Comparison of ENCODE assay signal across 14 mouse cellular contexts in the genomic region with DNA sequence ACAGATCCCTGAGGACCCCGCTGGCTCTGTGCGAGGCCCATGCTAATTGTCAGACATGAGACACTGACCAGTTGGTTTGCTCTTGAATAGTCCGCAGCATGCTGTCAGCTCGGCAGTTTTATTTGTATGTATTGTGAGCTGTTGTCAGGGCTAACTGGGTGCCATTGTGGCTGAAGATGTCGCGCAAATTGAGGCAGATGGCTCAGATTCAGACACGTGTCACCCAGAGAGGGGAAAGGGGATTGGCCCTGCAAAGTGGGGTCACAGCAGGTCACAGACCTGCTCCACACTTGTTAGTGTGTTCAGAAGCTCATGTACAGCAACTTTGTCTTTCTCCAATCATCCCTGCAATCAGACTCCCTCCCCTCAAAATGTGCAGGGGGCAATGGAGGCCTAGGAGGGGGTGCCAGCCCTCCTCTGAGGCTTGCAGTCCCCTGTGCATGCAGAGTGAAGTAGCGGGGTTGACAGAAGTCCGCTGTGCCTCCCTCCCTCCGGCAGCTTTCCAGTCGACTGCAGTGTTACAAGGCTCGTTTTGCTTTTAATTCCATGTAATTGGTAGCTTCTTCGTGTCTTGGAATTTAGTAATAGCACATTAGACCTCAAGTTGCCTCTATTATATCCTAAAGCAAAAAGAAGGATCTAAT.
DNase-seq lines count a peak whose midpoint lies in the region; ATAC-seq and TF ChIP-seq lines count a peak whose summit lies in the region.
"Had no signal": no experiment of that assay in that cellular context is flagged by ENCODE, and none has a peak within 500 bp of the region (broad histone marks: within the 10 kb centered on the region; RNA-seq: fewer than 3 reads in every experiment).

No protein-coding gene starts in this region.

- ATAC-seq in hindbrain, embryonic 11.5 days (ENCODE audit: low FRiP score) = peak; percentile 77
- ATAC-seq in hindbrain, embryonic 13.5 days (ENCODE audit: low FRiP score) = no peak
- ATAC-seq in hindbrain, embryonic 12.5 days (ENCODE audit: low FRiP score) = peak; percentile 72
- peak; percentile 28; the same call in 1 of the 2 replicates for ATAC-seq in neural tube, embryonic 14.5 days (ENCODE audit: low read depth)
- no peak for ATAC-seq in activated CD4-positive, CD25-positive, alpha-beta regulatory T cell, adult 4 months

- peaks cover 71% of the 10 kb centered on the region for H3K27me3 ChIP-seq in hindbrain, embryonic 11.5 days (ENCODE audit: control insufficient read depth, insufficient read depth, low read length)
- H3K27me3 ChIP-seq in hindbrain, embryonic 13.5 days = peaks cover 83% of the 10 kb centered on the region
- H3K27me3 ChIP-seq in embryonic facial prominence, embryonic 10.5 days (replicated peaks; ENCODE audit: low read depth, poor library complexity, severe bottlenecking) = peaks cover 74% of the 10 kb centered on the region
- peaks cover 75% of the 10 kb centered on the region for H3K27me3 ChIP-seq in hindbrain, embryonic 12.5 days
- H3K27me3 ChIP-seq in neural tube, embryonic 14.5 days (ENCODE audit: control insufficient read depth, insufficient read depth, low read length) = peaks cover 20% of the 10 kb centered on the region
- H3K27me3 ChIP-seq: heart, embryonic 13.5 days; stomach, embryonic 15.5 days had no signal

- 0 out of 2 replicates have a peak, but pooled peaks cover 2% of the 10 kb centered on the region for H3K4me1 ChIP-seq in hindbrain, embryonic 11.5 days (replicated peaks; ENCODE audit: control insufficient read depth, insufficient read depth, low read length)
- H3K4me1 ChIP-seq in hindbrain, embryonic 13.5 days (replicated peaks) = peaks cover 24% of the 10 kb centered on the region
- peaks cover 35% of the 10 kb centered on the region for H3K4me1 ChIP-seq in embryonic facial prominence, embryonic 10.5 days
- H3K4me1 ChIP-seq in hindbrain, embryonic 12.5 days = peaks cover 15% of the 10 kb centered on the region
- H3K4me1 ChIP-seq in neural tube, embryonic 14.5 days (ENCODE audit: control insufficient read depth, insufficient read depth, low read length) = peaks cover 6% of the 10 kb centered on the region
- H3K4me1 ChIP-seq in lung, adult 2 months (ENCODE audit: control insufficient read depth, insufficient read depth, low read length) = 0 out of 2 replicates have a peak, but pooled peaks cover 2% of the 10 kb centered on the region
- H3K4me1 ChIP-seq: stomach, embryonic 15.5 days had no signal

- H3K4me3 ChIP-seq in hindbrain, embryonic 11.5 days (ENCODE audit: low read depth, low read length) = no peak overlapping the region
- H3K4me3 ChIP-seq in hindbrain, embryonic 13.5 days = no peak overlapping the region
- H3K4me3 ChIP-seq in embryonic facial prominence, embryonic 10.5 days = no peak overlapping the region
- no peak overlapping the region for H3K4me3 ChIP-seq in hindbrain, embryonic 12.5 days
- no peak overlapping the region for H3K4me3 ChIP-seq in neural tube, embryonic 14.5 days (ENCODE audit: low read depth, low read length)
- no peak overlapping the region for H3K4me3 ChIP-seq in lung, adult 2 months (replicated peaks; ENCODE audit: extremely low read depth, low read depth, low read length)
- H3K4me3 ChIP-seq in layer of hippocampus, adult 2 months = no peak overlapping the region
- H3K4me3 ChIP-seq: heart, embryonic 13.5 days; stomach, embryonic 15.5 days had no signal

- 0 out of 2 replicates have a peak overlapping the region, but pooled peaks have one; percentile 4 for H3K27ac ChIP-seq in hindbrain, embryonic 11.5 days (ENCODE audit: low read depth, low read length)
- H3K27ac ChIP-seq in hindbrain, embryonic 13.5 days = no peak overlapping the region
- no peak overlapping the region for H3K27ac ChIP-seq in embryonic facial prominence, embryonic 10.5 days (replicated peaks)
- peak overlapping the region; percentile 57; the same call in 1 of the 2 replicates for H3K27ac ChIP-seq in hindbrain, embryonic 12.5 days
- no peak overlapping the region for H3K27ac ChIP-seq in neural tube, embryonic 14.5 days (ENCODE audit: low read depth, low read length)
- H3K27ac ChIP-seq in layer of hippocampus, adult 2 months = no peak overlapping the region
- H3K27ac ChIP-seq: heart, embryonic 13.5 days; kidney, postnatal 0 days; stomach, embryonic 15.5 days had no signal

- H3K9me3 ChIP-seq in hindbrain, embryonic 11.5 days (ENCODE audit: control insufficient read depth, low read length) = no peaks in the 10 kb centered on the region
- H3K9me3 ChIP-seq in hindbrain, embryonic 13.5 days = no peaks in the 10 kb centered on the region
- H3K9me3 ChIP-seq in embryonic facial prominence, embryonic 10.5 days = no peaks in the 10 kb centered on the region
- H3K9me3 ChIP-seq in hindbrain, embryonic 12.5 days (replicated peaks) = no peaks in the 10 kb centered on the region
- no peaks in the 10 kb centered on the region for H3K9me3 ChIP-seq in neural tube, embryonic 14.5 days (ENCODE audit: control insufficient read depth, low read length)
- H3K9me3 ChIP-seq: heart, embryonic 13.5 days; stomach, embryonic 15.5 days had no signal

- no peak for TF ChIP-seq CTCF in lung, adult 2 months (IDR thresholded peaks at IDR 0.05; ENCODE audit: insufficient read depth, low read length)
- no peak for TF ChIP-seq CTCF in layer of hippocampus, adult 2 months (conservative IDR thresholded peaks at IDR 0.05)

- 27% methylated on average over 13 of the region's 13 CpGs for WGBS in hindbrain, embryonic 11.5 days
- WGBS in hindbrain, embryonic 13.5 days = 19% methylated on average over 13 of the region's 13 CpGs
- 16% methylated on average over 13 of the region's 13 CpGs for WGBS in embryonic facial prominence, embryonic 10.5 days
- 25% methylated on average over 13 of the region's 13 CpGs for WGBS in hindbrain, embryonic 12.5 days
- WGBS in neural tube, embryonic 14.5 days = 13% methylated on average over 13 of the region's 13 CpGs
- WGBS in lung, adult 2 months = 92% methylated on average over 13 of the region's 13 CpGs

- peak; percentile 68 for DNase-seq in hindbrain, embryonic 11.5 days (ENCODE audit: low spot score)
- peak; percentile 54 for DNase-seq in embryonic facial prominence, embryonic 10.5 days (ENCODE audit: low spot score)
- no peak for DNase-seq in lung, adult 2 months
- no peak for DNase-seq in layer of hippocampus, adult 2 months (ENCODE audit: low spot score in 2 of 2)
- DNase-seq: cerebellum, adult 11-12 months; gastrocnemius, postnatal 36 days; right cerebral cortex, postnatal 4 days had no signal

- no peak overlapping the region for H3K4me2 ChIP-seq in hindbrain, embryonic 11.5 days (replicated peaks; ENCODE audit: low read depth, low read length)
- no peak overlapping the region for H3K4me2 ChIP-seq in hindbrain, embryonic 13.5 days
- no peak overlapping the region for H3K4me2 ChIP-seq in hindbrain, embryonic 12.5 days (replicated peaks)
- no peak overlapping the region for H3K4me2 ChIP-seq in neural tube, embryonic 14.5 days (ENCODE audit: low read depth, low read length)
- H3K4me2 ChIP-seq: heart, embryonic 13.5 days; stomach, embryonic 15.5 days had no signal

- H3K9ac ChIP-seq in hindbrain, embryonic 11.5 days (ENCODE audit: low read depth, low read length) = no peak overlapping the region
- no peak overlapping the region for H3K9ac ChIP-seq in hindbrain, embryonic 13.5 days
- no peak overlapping the region for H3K9ac ChIP-seq in hindbrain, embryonic 12.5 days
- no peak overlapping the region for H3K9ac ChIP-seq in neural tube, embryonic 14.5 days (replicated peaks; ENCODE audit: low read depth, low read length)
- H3K9ac ChIP-seq: heart, embryonic 13.5 days; stomach, embryonic 15.5 days had no signal

- no peaks in the 10 kb centered on the region for H3K36me3 ChIP-seq in hindbrain, embryonic 11.5 days (ENCODE audit: control insufficient read depth, insufficient read depth, low read length)
- H3K36me3 ChIP-seq in hindbrain, embryonic 13.5 days = no peaks in the 10 kb centered on the region
- peaks cover 16% of the 10 kb centered on the region for H3K36me3 ChIP-seq in embryonic facial prominence, embryonic 10.5 days (replicated peaks)
- peaks cover 2% of the 10 kb centered on the region; the same call in 1 of the 2 replicates for H3K36me3 ChIP-seq in hindbrain, embryonic 12.5 days
- H3K36me3 ChIP-seq in neural tube, embryonic 14.5 days (ENCODE audit: control insufficient read depth, insufficient read depth, low read length) = no peaks in the 10 kb centered on the region
- H3K36me3 ChIP-seq: stomach, embryonic 15.5 days had no signal

- no peak for TF ChIP-seq POLR2A in lung, adult 2 months (IDR thresholded peaks at IDR 0.05; ENCODE audit: borderline replicate concordance, extremely low read depth, low read depth, low read length)

Comparison
In these comparisons a context has a peak if more than half of its experiments do, and no peak if none do; other contexts are left out.
1. ATAC-seq: peak in hindbrain, embryonic 11.5 days (single experiment), hindbrain, embryonic 12.5 days (single experiment) and neural tube, embryonic 14.5 days (single experiment); none in hindbrain, embryonic 13.5 days (single experiment) and activated CD4-positive, CD25-positive, alpha-beta regulatory T cell, adult 4 months (single experiment).
2. H3K27ac ChIP-seq: peak in hindbrain, embryonic 11.5 days (single experiment) and hindbrain, embryonic 12.5 days (single experiment); none in hindbrain, embryonic 13.5 days (single experiment), embryonic facial prominence, embryonic 10.5 days (single experiment), neural tube, embryonic 14.5 days (single experiment) and layer of hippocampus, adult 2 months (single experiment).
3. DNase-seq: peak in hindbrain, embryonic 11.5 days (single experiment) and embryonic facial prominence, embryonic 10.5 days (single experiment); none in lung, adult 2 months (single experiment) and layer of hippocampus, adult 2 months (0 of 2).